Mouse (Mus musculus) hindbrain, postnatal 0 days (tissue): ENCODE results near the gene Cox17. TPM values are rescaled to one million over a fixed set of nuclear protein-coding genes. Genes with fewer than 3 reads are reported as not detected.
A peak's percentile ranks its signal among the peaks of the same experiment; 100 is the strongest.

Experiments used
- ATAC-seq: fragments of 200-750 bp; cut with Nextera tagmentation; 2 replicates; pipeline ENCODE4 v1.8.0; 2017; ENCODE audit warnings: mild to moderate bottlenecking, moderate TSS enrichment, moderate library complexity
- DNase-seq: peaks from one replicate; pipeline ENCODE4 v3.0.0-alpha.2; 2015; ENCODE audit warnings: low spot score
- H3K27ac ChIP-seq: fragments of 300-500 bp; sonication (generic); 2 replicates; pipeline ENCODE4 v1.5.1; 2014; ENCODE audit warnings: mild to moderate bottlenecking
- H3K27me3 ChIP-seq: fragments of 300-500 bp; sonication (generic); 2 replicates; pipeline ENCODE4 v1.6.1; 2014; ENCODE audit warnings: low read length, mixed read lengths; ENCODE audit not compliant: insufficient read depth
- H3K36me3 ChIP-seq: fragments of 300-500 bp; sonication (generic); 2 replicates; pipeline ENCODE4 v1.6.1; 2014; ENCODE audit warnings: low read length, mixed read lengths; ENCODE audit not compliant: insufficient read depth
- H3K4me1 ChIP-seq: fragments of 300-500 bp; sonication (generic); 2 replicates; pipeline ENCODE4 v1.6.1; 2014; ENCODE audit warnings: antibody characterized with exemption, low read length, mixed read lengths; ENCODE audit not compliant: insufficient read depth
- H3K4me2 ChIP-seq: fragments of 300-500 bp; sonication (generic); 2 replicates; pipeline ENCODE4 v1.6.1; 2014; ENCODE audit warnings: low read depth, mild to moderate bottlenecking, low read length, moderate library complexity, mixed read lengths
- H3K4me3 ChIP-seq: fragments of 300-500 bp; sonication (generic); 2 replicates; pipeline ENCODE4 v1.5.1; 2014; ENCODE audit warnings: low read length
- H3K9ac ChIP-seq: fragments of 300-500 bp; sonication (generic); replicated peaks from 2 replicates; pipeline ENCODE4 v1.6.1; 2014; ENCODE audit warnings: mild to moderate bottlenecking, low read length, moderate library complexity, mixed read lengths
- H3K9me3 ChIP-seq: fragments of 300-500 bp; sonication (generic); 2 replicates; pipeline ENCODE4 v1.6.1; 2016; ENCODE audit warnings: low read length, mixed read lengths
- CTCF ChIP-seq: IDR thresholded peaks from 2 replicates; pipeline ENCODE4 v1.5.1; 2016; ENCODE audit warnings: antibody characterized with exemption, control low read depth, low read depth
- WGBS: fragments of 180-500 bp; shearing (Covaris S2); extraction: QIAGEN DNeasy Blood & Tissue Kit; methylation state at CpG from one replicate; pipeline ENCODE4 v1.1.7; 2014; 5-methylcytosine and 5-hydroxymethylcytosine counted together
- polyA plus RNA-seq: library from polyadenylated mRNA; unstranded; fragments of >200 nt; fragmentation: Nextera tagmentation; extraction: Ambion mirVana; gene quantifications from 2 replicates; pipeline ENCODE4 v1.2.1, GENCODE M21; 2015
- total RNA-seq: library from RNA; depleted of rRNA; stranded (reverse); fragments of >200 nt; gene quantifications from 2 replicates; pipeline ENCODE4 v1.2.3, GENCODE M21; 2014; rRNA removed

Gene Cox17
- total and polyA plus RNA-seq, 2 experiments from 2014 or later: 12.2 to 78.5 TPM

- Histone ChIP-seq H3K36me3 (no peaks in the 10 kb centered on the region), H3K4me2 (no peak overlapping the region), H3K4me3 (no peak overlapping the region), H3K9ac (no peak overlapping the region), H3K9me3 (no peaks in the 10 kb centered on the region), H3K27ac (no peak overlapping the region), H3K27me3 (no peaks in the 10 kb centered on the region), H3K4me1 (peaks cover 8% of the 10 kb centered on the region)
- ATAC-seq: no peak
- no peak for DNase-seq
- TF ChIP-seq CTCF: no peak
- 93% methylated on average over 6 of the region's 6 CpGs for WGBS
Measured at GRCm38 (mm10) chr16:38398266-38398665, 51.5 kb downstream of the Cox17 start.

GRCm38 (mm10) chr16:38399076-38399475 is 52.3 kb downstream of the Cox17 start:
- DNase-seq: no peak
- TF ChIP-seq CTCF: no peak

GRCm38 (mm10) chr16:38399531-38400231 is 52.9 kb downstream of the Cox17 start:
- TF ChIP-seq CTCF: no peak
- DNase-seq (peak; percentile 81), ATAC-seq (peak; percentile 94)
- Histone ChIP-seq H3K27me3 (no peaks in the 10 kb centered on the region), H3K9me3 (no peaks in the 10 kb centered on the region), H3K4me2 (peak overlapping the region; percentile 59), H3K9ac (peak overlapping the region; percentile 25; the same call in 1 of the 2 replicates), H3K27ac (peak overlapping the region; percentile 81), H3K4me3 (peak overlapping the region; percentile 24), H3K4me1 (peaks cover 8% of the 10 kb centered on the region), H3K36me3 (no peaks in the 10 kb centered on the region)
- 7% methylated on average over 17 of the region's 17 CpGs for WGBS

More at GRCm38 (mm10) chr16:38399076-38399475, 52.3 kb downstream of the Cox17 start:
- WGBS: 58% methylated on average over 3 of the region's 3 CpGs
- peak overlapping the region; percentile 81; the same call in 1 of the 2 replicates for H3K27ac ChIP-seq
- H3K9ac ChIP-seq: no peak overlapping the region
- H3K4me3 ChIP-seq: no peak overlapping the region
- peak; percentile 16; the same call in 1 of the 2 replicates for ATAC-seq
- H3K4me2 ChIP-seq: peak overlapping the region; percentile 59
- no peaks in the 10 kb centered on the region for H3K36me3 ChIP-seq
- H3K27me3 ChIP-seq: no peaks in the 10 kb centered on the region
- peaks cover 8% of the 10 kb centered on the region for H3K4me1 ChIP-seq
- H3K9me3 ChIP-seq: no peaks in the 10 kb centered on the region

GRCm38 (mm10) chr16:38400311-38400960 is 53.6 kb downstream of the Cox17 start:
- H3K9ac ChIP-seq: peak overlapping the region; percentile 25; the same call in 1 of the 2 replicates
- DNase-seq (no peak), ATAC-seq (peak; percentile 15; the same call in 1 of the 2 replicates)
- H3K9me3 ChIP-seq: no peaks in the 10 kb centered on the region
- peak overlapping the region; percentile 24 for H3K4me3 ChIP-seq
- H3K27ac ChIP-seq: peak overlapping the region; percentile 81
- no peak for TF ChIP-seq CTCF
- WGBS: 75% methylated on average over 9 of the region's 9 CpGs
- H3K36me3 ChIP-seq: no peaks in the 10 kb centered on the region
- H3K4me2 ChIP-seq: peak overlapping the region; percentile 59
- H3K27me3 ChIP-seq: no peaks in the 10 kb centered on the region
- H3K4me1 ChIP-seq: peaks cover 8% of the 10 kb centered on the region

- no peaks in the 10 kb centered on the region for H3K27me3 ChIP-seq
- H3K36me3 ChIP-seq: no peaks in the 10 kb centered on the region
- no peak for TF ChIP-seq CTCF
- H3K4me1 ChIP-seq: peaks cover 8% of the 10 kb centered on the region
- H3K4me2 ChIP-seq: no peak overlapping the region
- no peak for ATAC-seq
- no peak overlapping the region for H3K4me3 ChIP-seq
- no peak overlapping the region for H3K27ac ChIP-seq
- 82% methylated on average over 6 of the region's 6 CpGs for WGBS
- DNase-seq: no peak
- H3K9ac ChIP-seq: no peak overlapping the region
- no peaks in the 10 kb centered on the region for H3K9me3 ChIP-seq
Measured at GRCm38 (mm10) chr16:38401468-38401867, 54.7 kb downstream of the Cox17 start.

Other genes starting within 250 kb of the Cox17 start
- gene Nr1i2, start 52.2 kb upstream of the Cox17 start, total RNA-seq: not detected in 2 replicates
- 0.05 TPM in 1 of 2 replicates, not detected in the other for gene Nr1i2, start 52.2 kb upstream of the Cox17 start, polyA plus RNA-seq
- 1.4 TPM in 2 replicates for gene Maats1, start 4.8 kb upstream of the Cox17 start, total RNA-seq
- 0.86 and 1.4 TPM in 2 replicates for gene Maats1, start 4.8 kb upstream of the Cox17 start, polyA plus RNA-seq
- gene Gm21987, start within 50 bp of the Cox17 start, total RNA-seq: not detected in 2 replicates
- gene Gm21987, start within 50 bp of the Cox17 start, polyA plus RNA-seq: not detected in 2 replicates
- 0.10 and 0.40 TPM in 2 replicates for gene Popdc2, start 15.2 kb downstream of the Cox17 start, total RNA-seq
- gene Popdc2, start 15.2 kb downstream of the Cox17 start, polyA plus RNA-seq: 0.83 and 1.0 TPM in 2 replicates
- 0.36 and 1.7 TPM in 2 replicates for gene Pla1a, start 86.2 kb downstream of the Cox17 start, total RNA-seq
- gene Pla1a, start 86.2 kb downstream of the Cox17 start, polyA plus RNA-seq: 1.0 and 1.3 TPM in 2 replicates
- 47.0 and 51.2 TPM in 2 replicates for gene Adprh, start 105.7 kb downstream of the Cox17 start, total RNA-seq
- gene Adprh, start 105.7 kb downstream of the Cox17 start, polyA plus RNA-seq: 131 and 134 TPM in 2 replicates
- gene Cd80, start 108.6 kb downstream of the Cox17 start, total RNA-seq: 0.16 and 0.43 TPM in 2 replicates
- gene Cd80, start 108.6 kb downstream of the Cox17 start, polyA plus RNA-seq: 0.24 and 0.32 TPM in 2 replicates
- gene Timmdc1, start 175.7 kb downstream of the Cox17 start, total RNA-seq: 18.0 and 24.1 TPM in 2 replicates
- 26.3 and 27.9 TPM in 2 replicates for gene Timmdc1, start 175.7 kb downstream of the Cox17 start, polyA plus RNA-seq
- 35.8 and 48.5 TPM in 2 replicates for gene Poglut1, start 203.3 kb downstream of the Cox17 start, total RNA-seq
- gene Poglut1, start 203.3 kb downstream of the Cox17 start, polyA plus RNA-seq: 37.1 and 40.4 TPM in 2 replicates
- gene Tmem39a, start 211.7 kb downstream of the Cox17 start, total RNA-seq: 13.5 and 27.2 TPM in 2 replicates
- gene Tmem39a, start 211.7 kb downstream of the Cox17 start, polyA plus RNA-seq: 15.4 and 17.6 TPM in 2 replicates